In genomic region chr2:153549486-153549885, GRCm38 (mm10) we compare ENCODE assay signal across 14 mouse cellular contexts. TPM values are rescaled to one million over a fixed set of nuclear protein-coding genes. Genes with fewer than 3 reads are reported as not detected.
DNase-seq lines count a peak whose midpoint lies in the region; ATAC-seq and TF ChIP-seq lines count a peak whose summit lies in the region.
"Had no signal": no experiment of that assay in that cellular context is flagged by ENCODE, and none has a peak within 500 bp of the region (broad histone marks: within the 10 kb centered on the region; RNA-seq: fewer than 3 reads in every experiment).

No protein-coding gene starts in this region.

- ATAC-seq in kidney, embryonic 14.5 days (ENCODE audit: low FRiP score, low TSS enrichment), result no peak
- peak; percentile 73 for ATAC-seq in common myeloid progenitor, adult 5-6 weeks (replicated peaks; ENCODE audit: low read depth, poor library complexity, severe bottlenecking)
- ATAC-seq in megakaryocyte, adult 5-6 weeks (ENCODE audit: poor library complexity, severe bottlenecking), result peak; percentile 79
- ATAC-seq in frontal cortex, adult (ENCODE audit: low TSS enrichment), result no peak
- ATAC-seq: hindbrain, postnatal 0 days had no signal

- no peaks in the 10 kb centered on the region for H3K27me3 ChIP-seq in kidney, embryonic 14.5 days (ENCODE audit: control insufficient read depth, insufficient read depth, low read length)
- no peaks in the 10 kb centered on the region for H3K27me3 ChIP-seq in thymus, adult 2 months (ENCODE audit: control insufficient read depth, insufficient read depth, low read length)
- H3K27me3 ChIP-seq: embryonic facial prominence, embryonic 13.5 days; liver, embryonic 15.5 days had no signal

- no peak overlapping the region for H3K27ac ChIP-seq in kidney, embryonic 14.5 days (ENCODE audit: low read depth, low read length)
- no peak overlapping the region for H3K27ac ChIP-seq in thymus, adult 2 months (ENCODE audit: control insufficient read depth, insufficient read depth, low read length)
- H3K27ac ChIP-seq: embryonic facial prominence, embryonic 13.5 days; layer of hippocampus, adult 2 months; liver, embryonic 15.5 days had no signal

- TF ChIP-seq POLR2A in thymus, adult 2 months (IDR thresholded peaks at IDR 0.05; ENCODE audit: control insufficient read depth, extremely low read depth, insufficient read depth, low read length, poor library complexity), result no peak

- no peak for TF ChIP-seq CTCF in thymus, adult 2 months (IDR thresholded peaks at IDR 0.05; ENCODE audit: borderline replicate concordance, control insufficient read depth, extremely low read depth, insufficient read depth, low read length, poor library complexity)

- peaks cover 34% of the 10 kb centered on the region for H3K4me1 ChIP-seq in kidney, embryonic 14.5 days (ENCODE audit: control insufficient read depth, insufficient read depth, low read length)
- peaks cover 3% of the 10 kb centered on the region; the same call in 1 of the 2 replicates for H3K4me1 ChIP-seq in thymus, adult 2 months (replicated peaks; ENCODE audit: control insufficient read depth, insufficient read depth, low read length)

- no peak overlapping the region for H3K4me2 ChIP-seq in kidney, embryonic 14.5 days (replicated peaks; ENCODE audit: low read depth, low read length)
- H3K4me2 ChIP-seq: embryonic facial prominence, embryonic 13.5 days; liver, embryonic 15.5 days had no signal

- no peak for DNase-seq in kidney, adult 11 months
- peak; percentile 82 for DNase-seq in ZHBTc4 (ENCODE audit: low read depth, low spot score)
- DNase-seq in thymus, adult 2 months, result no peak
- DNase-seq in layer of hippocampus, postnatal 25 days (ENCODE audit: extremely low spot score in 1 of 2, low spot score in 1 of 2), result no peak
- DNase-seq: right cerebral cortex, postnatal 4 days had no signal

- no peak overlapping the region for H3K4me3 ChIP-seq in kidney, embryonic 14.5 days (ENCODE audit: low read length)
- no peak overlapping the region for H3K4me3 ChIP-seq in thymus, adult 2 months (ENCODE audit: control insufficient read depth, insufficient read depth, low read length)
- H3K4me3 ChIP-seq: embryonic facial prominence, embryonic 13.5 days; layer of hippocampus, adult 2 months; liver, embryonic 15.5 days had no signal

- 74% methylated on average over 8 of the region's 8 CpGs for WGBS in kidney, embryonic 14.5 days
- 91% methylated on average over 8 of the region's 8 CpGs for WGBS in thymus, adult 2 months

- 0 out of 2 replicates have a peak overlapping the region, but pooled peaks have one; percentile 4 for H3K9ac ChIP-seq in kidney, embryonic 14.5 days (ENCODE audit: low read depth, low read length)
- H3K9ac ChIP-seq: embryonic facial prominence, embryonic 13.5 days; liver, embryonic 15.5 days had no signal

- H3K9me3 ChIP-seq in kidney, embryonic 14.5 days (ENCODE audit: control insufficient read depth, low read length), result no peaks in the 10 kb centered on the region
- H3K9me3 ChIP-seq: embryonic facial prominence, embryonic 13.5 days; liver, embryonic 15.5 days had no signal

- no peaks in the 10 kb centered on the region for H3K36me3 ChIP-seq in kidney, embryonic 14.5 days (ENCODE audit: control insufficient read depth, insufficient read depth, low read length)
- H3K36me3 ChIP-seq in thymus, adult 2 months (ENCODE audit: control insufficient read depth, insufficient read depth, low read length), result no peaks in the 10 kb centered on the region
- H3K36me3 ChIP-seq: embryonic facial prominence, embryonic 13.5 days; liver, embryonic 15.5 days had no signal

RNA-seq across cellular contexts. Expression of gene Nol4l, which starts 19.7 kb away (rescaled TPM):
- 10.5 and 17.1 TPM in 2 replicates for polyA plus RNA-seq in kidney, embryonic 14.5 days (2014; fragmentation: Nextera tagmentation; extraction: Ambion mirVana)
- 7.3 and 7.4 TPM in 2 replicates for total RNA-seq in common myeloid progenitor, adult 5-6 weeks (2017)
- total RNA-seq in megakaryocyte, adult 5-6 weeks (2015), result 1.2 and 2.1 TPM in 2 replicates
- total RNA-seq in megakaryocyte, adult 5-6 weeks (2017), result 0.20 and 0.62 TPM in 2 replicates
- 4.2 and 4.4 TPM in 2 replicates for polyA plus RNA-seq in thymus, adult 2 months (2012; rRNA removed)
- 10 to 100 TPM; 42.7 to 48.9 TPM for total RNA-seq in layer of hippocampus, postnatal 25 days (2021)

RNA-seq across cellular contexts. Expression of gene 4930404H24Rik, which starts 56.9 kb away (rescaled TPM):
- not detected in 2 replicates for polyA plus RNA-seq in kidney, embryonic 14.5 days (2014; fragmentation: Nextera tagmentation; extraction: Ambion mirVana)
- total RNA-seq in common myeloid progenitor, adult 5-6 weeks (2017), result not detected in 2 replicates
- total RNA-seq in megakaryocyte, adult 5-6 weeks (2015), result not detected in 2 replicates
- total RNA-seq in megakaryocyte, adult 5-6 weeks (2017), result not detected in 2 replicates
- not detected in 2 replicates for polyA plus RNA-seq in thymus, adult 2 months (2012; rRNA removed)
- not detected for total RNA-seq in layer of hippocampus, postnatal 25 days (2021)
- total RNA-seq: hindbrain, postnatal 0 days; layer of hippocampus, adult 2 months had no signal
- polyA plus RNA-seq: embryonic facial prominence, embryonic 13.5 days; frontal cortex, adult 2 months; hindbrain, postnatal 0 days; liver, embryonic 15.5 days had no signal

Comparison
In these comparisons a context has a peak if more than half of its experiments do, and no peak if none do; other contexts are left out.
1. ATAC-seq: peak in common myeloid progenitor, adult 5-6 weeks (single experiment) and megakaryocyte, adult 5-6 weeks (single experiment); none in kidney, embryonic 14.5 days (single experiment) and frontal cortex, adult (single experiment).